Mouse (Mus musculus) heart, embryonic 13.5 days (tissue): ENCODE measurements around the gene Wwtr1. TPM values are rescaled to one million over a fixed set of nuclear protein-coding genes. Genes with fewer than 3 reads are reported as not detected.
A peak's percentile ranks its signal among the peaks of the same experiment; 100 is the strongest.

ENCODE experiments used
- ATAC-seq: fragments of 200-750 bp; cut with Nextera tagmentation; 2 replicates; pipeline ENCODE4 v1.8.0; 2017; ENCODE audit warnings: moderate TSS enrichment; ENCODE audit not compliant: insufficient number of reproducible peaks, low FRiP score, low TSS enrichment; ENCODE audit errors: extremely low read depth
- H3K27ac ChIP-seq: fragments of 300-500 bp; sonication (generic); replicated peaks from 2 replicates; pipeline ENCODE4 v1.5.1; 2015; ENCODE audit warnings: moderate library complexity, mild to moderate bottlenecking, inconsistent platforms
- H3K27me3 ChIP-seq: fragments of 300-500 bp; sonication (generic); replicated peaks from 2 replicates; pipeline ENCODE4 v1.6.1; 2015; ENCODE audit warnings: mild to moderate bottlenecking, inconsistent platforms
- H3K36me3 ChIP-seq: fragments of 300-500 bp; sonication (generic); 2 replicates; pipeline ENCODE4 v1.6.1; 2015; ENCODE audit warnings: mild to moderate bottlenecking, inconsistent platforms
- H3K4me1 ChIP-seq: fragments of 300-500 bp; sonication (generic); 2 replicates; pipeline ENCODE4 v1.6.1; 2015; ENCODE audit warnings: inconsistent platforms
- H3K4me2 ChIP-seq: fragments of 300-500 bp; sonication (generic); 2 replicates; pipeline ENCODE4 v1.6.1; 2015; ENCODE audit warnings: inconsistent platforms, mild to moderate bottlenecking, moderate library complexity
- H3K4me3 ChIP-seq: fragments of 300-500 bp; sonication (generic); 2 replicates; pipeline ENCODE4 v1.5.1; 2015; ENCODE audit warnings: moderate library complexity, mild to moderate bottlenecking, inconsistent platforms
- H3K9ac ChIP-seq: fragments of 300-500 bp; sonication (generic); 2 replicates; pipeline ENCODE4 v1.6.1; 2015; ENCODE audit warnings: inconsistent platforms, mild to moderate bottlenecking, moderate library complexity
- H3K9me3 ChIP-seq: fragments of 300-500 bp; sonication (generic); 2 replicates; pipeline ENCODE4 v1.6.1; 2016; ENCODE audit warnings: inconsistent platforms
- WGBS: fragments of 180-500 bp; shearing (Covaris S2); methylation state at CpG from one replicate; pipeline ENCODE4 v1.1.7; 2015; ENCODE audit warnings: mixed read lengths; 5-methylcytosine and 5-hydroxymethylcytosine counted together
- polyA plus RNA-seq: library from polyadenylated mRNA; unstranded; fragments of >200 nt; fragmentation: Nextera tagmentation; extraction: Ambion mirVana; gene quantifications from 2 replicates; pipeline ENCODE4 v1.2.1, GENCODE M21; 2015

Gene Wwtr1
- 13.8 and 16.1 TPM in 2 replicates for polyA plus RNA-seq

- WGBS = 1% methylated on average over 36 of the region's 36 CpGs
- Histone ChIP-seq H3K36me3 (peaks cover 13% of the 10 kb centered on the region), H3K4me1 (peaks cover 42% of the 10 kb centered on the region), H3K27me3 (no peaks in the 10 kb centered on the region), H3K9me3 (no peaks in the 10 kb centered on the region), H3K27ac (peak within 1 kb of the TSS; percentile 99), H3K4me2 (peak within 1 kb of the TSS; percentile 89), H3K4me3 (peak within 1 kb of the TSS; percentile 76), H3K9ac (peak within 1 kb of the TSS; percentile 91)
- peak; percentile 88 for ATAC-seq
Observed at GRCm38 (mm10) chr3:57575660-57576055, at the start of gene Wwtr1. TSS of gene Wwtr1 (minus strand) at chr3:57575910.

GRCm38 (mm10) chr3:57619718-57620117 lies 44.0 kb upstream of the Wwtr1 start:
- Histone ChIP-seq H3K9ac (no peak overlapping the region), H3K4me3 (no peak overlapping the region), H3K27ac (no peak overlapping the region), H3K4me1 (no peaks in the 10 kb centered on the region), H3K9me3 (no peaks in the 10 kb centered on the region), H3K27me3 (no peaks in the 10 kb centered on the region), H3K36me3 (no peaks in the 10 kb centered on the region), H3K4me2 (no peak overlapping the region)
- ATAC-seq = no peak
- WGBS = 70% methylated on average over 4 of the region's 4 CpGs

- no peak overlapping the region for H3K27ac ChIP-seq
- H3K4me2 ChIP-seq = no peak overlapping the region
- no peaks in the 10 kb centered on the region for H3K27me3 ChIP-seq
- 77% methylated on average over 4 of the region's 4 CpGs for WGBS
- no peaks in the 10 kb centered on the region for H3K9me3 ChIP-seq
- no peak overlapping the region for H3K4me3 ChIP-seq
- ATAC-seq = no peak
- H3K4me1 ChIP-seq = peaks cover 9% of the 10 kb centered on the region
- no peak overlapping the region for H3K9ac ChIP-seq
- H3K36me3 ChIP-seq = no peaks in the 10 kb centered on the region
Observed at GRCm38 (mm10) chr3:57615652-57616051, 39.9 kb upstream of the Wwtr1 start.

GRCm38 (mm10) chr3:57612430-57612997 lies 36.8 kb upstream of the Wwtr1 start:
- no peaks in the 10 kb centered on the region for H3K9me3 ChIP-seq
- WGBS = 72% methylated on average over 3 of the region's 3 CpGs
- H3K27ac ChIP-seq = no peak overlapping the region
- H3K27me3 ChIP-seq = no peaks in the 10 kb centered on the region
- H3K4me1 ChIP-seq = peaks cover 9% of the 10 kb centered on the region
- ATAC-seq = no peak
- H3K36me3 ChIP-seq = no peaks in the 10 kb centered on the region
- no peak overlapping the region for H3K4me2 ChIP-seq
- H3K4me3 ChIP-seq = no peak overlapping the region
- H3K9ac ChIP-seq = no peak overlapping the region

GRCm38 (mm10) chr3:57611776-57612175 lies 36.1 kb upstream of the Wwtr1 start:
- peaks cover 9% of the 10 kb centered on the region for H3K4me1 ChIP-seq
- ATAC-seq = no peak

GRCm38 (mm10) chr3:57604618-57605015 lies 28.9 kb upstream of the Wwtr1 start:
- WGBS = 44% methylated on average over 1 of the region's 1 CpGs
- Histone ChIP-seq H3K36me3 (no peaks in the 10 kb centered on the region), H3K9ac (no peak overlapping the region), H3K27me3 (no peaks in the 10 kb centered on the region), H3K4me3 (no peak overlapping the region), H3K4me1 (peaks cover 5% of the 10 kb centered on the region), H3K4me2 (no peak overlapping the region), H3K27ac (no peak overlapping the region), H3K9me3 (no peaks in the 10 kb centered on the region)
- ATAC-seq = no peak

More at GRCm38 (mm10) chr3:57611776-57612175, 36.1 kb upstream of the Wwtr1 start:
- no peaks in the 10 kb centered on the region for H3K27me3 ChIP-seq
- H3K9me3 ChIP-seq = no peaks in the 10 kb centered on the region
- no peak overlapping the region for H3K4me3 ChIP-seq
- WGBS = 17% methylated on average over 7 of the region's 7 CpGs
- no peak overlapping the region for H3K4me2 ChIP-seq
- H3K9ac ChIP-seq = no peak overlapping the region
- no peak overlapping the region for H3K27ac ChIP-seq
- H3K36me3 ChIP-seq = no peaks in the 10 kb centered on the region

GRCm38 (mm10) chr3:57603891-57604617 lies 28.3 kb upstream of the Wwtr1 start:
- Histone ChIP-seq H3K36me3 (no peaks in the 10 kb centered on the region), H3K4me2 (no peak overlapping the region), H3K9me3 (no peaks in the 10 kb centered on the region), H3K4me1 (peaks cover 5% of the 10 kb centered on the region), H3K27ac (no peak overlapping the region), H3K27me3 (no peaks in the 10 kb centered on the region), H3K4me3 (no peak overlapping the region), H3K9ac (no peak overlapping the region)
- 62% methylated on average over 5 of the region's 5 CpGs for WGBS
- ATAC-seq = no peak

GRCm38 (mm10) chr3:57602610-57603009 lies 26.9 kb upstream of the Wwtr1 start:
- no peaks in the 10 kb centered on the region for H3K27me3 ChIP-seq
- H3K36me3 ChIP-seq = no peaks in the 10 kb centered on the region
- peaks cover 5% of the 10 kb centered on the region for H3K4me1 ChIP-seq
- H3K27ac ChIP-seq = no peak overlapping the region
- no peak overlapping the region for H3K9ac ChIP-seq
- no peaks in the 10 kb centered on the region for H3K9me3 ChIP-seq
- WGBS = 68% methylated on average over 4 of the region's 4 CpGs
- no peak overlapping the region for H3K4me3 ChIP-seq
- no peak overlapping the region for H3K4me2 ChIP-seq
- no peak for ATAC-seq

- Histone ChIP-seq H3K4me2 (no peak overlapping the region), H3K4me1 (0 out of 2 replicates have a peak, but pooled peaks cover 3% of the 10 kb centered on the region), H3K27me3 (no peaks in the 10 kb centered on the region), H3K9me3 (no peaks in the 10 kb centered on the region), H3K9ac (no peak overlapping the region), H3K27ac (no peak overlapping the region), H3K36me3 (no peaks in the 10 kb centered on the region), H3K4me3 (no peak overlapping the region)
- 42% methylated on average over 7 of the region's 7 CpGs for WGBS
- no peak for ATAC-seq
Observed at GRCm38 (mm10) chr3:57596566-57596965, 20.9 kb upstream of the Wwtr1 start.

GRCm38 (mm10) chr3:57595506-57595905 lies 19.8 kb upstream of the Wwtr1 start:
- no peak for ATAC-seq
- Histone ChIP-seq H3K4me1 (0 out of 2 replicates have a peak, but pooled peaks cover 3% of the 10 kb centered on the region), H3K36me3 (no peaks in the 10 kb centered on the region), H3K4me2 (no peak overlapping the region), H3K27ac (no peak overlapping the region), H3K4me3 (no peak overlapping the region), H3K9me3 (no peaks in the 10 kb centered on the region), H3K9ac (no peak overlapping the region), H3K27me3 (no peaks in the 10 kb centered on the region)

- ATAC-seq = no peak
- Histone ChIP-seq H3K4me2 (no peak overlapping the region), H3K9me3 (no peaks in the 10 kb centered on the region), H3K4me3 (no peak overlapping the region), H3K9ac (no peak overlapping the region), H3K4me1 (peaks cover 13% of the 10 kb centered on the region), H3K27me3 (no peaks in the 10 kb centered on the region), H3K36me3 (no peaks in the 10 kb centered on the region), H3K27ac (no peak overlapping the region)
- 32% methylated on average over 6 of the region's 6 CpGs for WGBS
Observed at GRCm38 (mm10) chr3:57585967-57586366, 10.3 kb upstream of the Wwtr1 start.

- ATAC-seq = no peak
- no peaks in the 10 kb centered on the region for H3K9me3 ChIP-seq
Observed at GRCm38 (mm10) chr3:57583533-57583932, 7.8 kb upstream of the Wwtr1 start.

More at GRCm38 (mm10) chr3:57583533-57583932, 7.8 kb upstream of the Wwtr1 start:
- H3K36me3 ChIP-seq = no peaks in the 10 kb centered on the region
- peaks cover 13% of the 10 kb centered on the region for H3K4me1 ChIP-seq
- 30% methylated on average over 4 of the region's 4 CpGs for WGBS
- H3K4me2 ChIP-seq = no peak overlapping the region
- H3K9ac ChIP-seq = no peak overlapping the region
- no peak overlapping the region for H3K4me3 ChIP-seq
- no peaks in the 10 kb centered on the region for H3K27me3 ChIP-seq
- no peak overlapping the region for H3K27ac ChIP-seq
